Mouse (Mus musculus) lung, embryonic 16.5 days (tissue): Measurements from ENCODE around the gene Hoxd10. TPM values are rescaled to one million over a fixed set of nuclear protein-coding genes. Genes with fewer than 3 reads are reported as not detected.

Experiments used
- ATAC-seq: fragments of 200-750 bp; cut with Nextera tagmentation; 2 replicates; pipeline ENCODE4 v1.8.0; 2017; ENCODE audit warnings: low read depth, mild to moderate bottlenecking, moderate library complexity
- H3K27ac ChIP-seq: fragments of 300-500 bp; sonication (generic); 2 replicates; pipeline ENCODE4 v1.5.1; 2014; ENCODE audit warnings: mild to moderate bottlenecking, control low read depth, low read length
- H3K27me3 ChIP-seq: fragments of 300-500 bp; sonication (generic); 2 replicates; pipeline ENCODE4 v1.6.1; 2014; ENCODE audit warnings: low read depth, low read length, mixed read lengths; ENCODE audit not compliant: control insufficient read depth, insufficient read depth
- H3K36me3 ChIP-seq: fragments of 300-500 bp; sonication (generic); 2 replicates; pipeline ENCODE4 v1.6.1; 2014; ENCODE audit warnings: low read length; ENCODE audit not compliant: control insufficient read depth, insufficient read depth
- H3K4me1 ChIP-seq: fragments of 300-500 bp; sonication (generic); replicated peaks from 2 replicates; pipeline ENCODE4 v1.6.1; 2014; ENCODE audit warnings: low read length, mixed read lengths; ENCODE audit not compliant: control insufficient read depth, insufficient read depth
- H3K4me2 ChIP-seq: fragments of 300-500 bp; sonication (generic); 2 replicates; pipeline ENCODE4 v1.6.1; 2014; ENCODE audit warnings: low read depth, low read length, control low read depth
- H3K4me3 ChIP-seq: fragments of 300-500 bp; sonication (generic); 2 replicates; pipeline ENCODE4 v1.5.1; 2014; ENCODE audit warnings: mild to moderate bottlenecking, low read length, control low read depth
- H3K9ac ChIP-seq: fragments of 300-500 bp; sonication (generic); 2 replicates; pipeline ENCODE4 v1.6.1; 2014; ENCODE audit warnings: low read length, control low read depth
- H3K9me3 ChIP-seq: fragments of 300-500 bp; sonication (generic); 2 replicates; pipeline ENCODE4 v1.6.1; 2016; ENCODE audit warnings: low read length; ENCODE audit not compliant: control insufficient read depth
- WGBS: fragments of 180-500 bp; shearing (Covaris S2); extraction: QIAGEN DNeasy Blood & Tissue Kit; methylation state at CpG from one replicate; pipeline ENCODE4 v1.1.7; 2014; 5-methylcytosine and 5-hydroxymethylcytosine counted together
- polyA plus RNA-seq: library from polyadenylated mRNA; unstranded; fragments of >200 nt; fragmentation: Nextera tagmentation; extraction: Ambion mirVana; gene quantifications from 2 replicates; pipeline ENCODE4 v1.2.1, GENCODE M21; 2015

Gene Hoxd10
- polyA plus RNA-seq, 1 experiment from 2014 or later: 0.19 TPM

DNA sequence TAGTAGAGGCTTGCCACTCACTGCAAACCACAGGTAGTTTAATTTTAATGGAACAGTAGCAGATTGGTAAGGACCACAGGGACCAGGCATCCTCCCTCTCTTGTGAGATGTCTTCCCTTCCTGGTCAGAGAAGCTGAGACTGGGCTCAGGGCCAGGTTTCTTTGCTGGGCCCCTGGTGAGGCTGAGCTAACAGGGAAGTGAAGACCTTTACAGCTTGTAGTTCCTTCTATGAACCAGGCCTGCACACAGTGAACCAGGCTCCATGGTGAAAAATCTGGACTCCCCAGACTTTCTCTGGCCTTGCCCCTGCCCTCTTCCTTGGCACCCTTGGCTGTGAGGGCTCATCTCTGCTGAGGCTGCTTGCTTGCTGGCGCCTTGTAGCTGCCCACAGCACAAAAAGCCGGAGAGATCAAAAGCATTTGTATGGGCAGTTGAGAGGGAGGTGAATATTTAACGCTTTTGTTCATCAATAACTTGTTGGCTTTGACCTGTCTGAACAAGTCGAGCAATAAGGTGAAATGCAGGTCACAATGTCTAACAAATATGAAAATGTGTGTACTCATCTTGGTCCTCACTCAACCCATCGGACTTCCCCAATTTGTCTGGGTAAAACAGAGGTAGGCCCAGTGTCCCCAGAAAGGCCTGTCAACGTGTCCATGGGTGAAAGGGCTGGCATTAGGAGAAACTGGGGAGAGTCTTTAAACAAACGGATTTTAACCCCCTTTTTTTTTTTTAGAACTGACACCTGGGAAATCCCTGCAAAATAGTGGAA is 32.7 kb downstream of the Hoxd10 start:
- Histone ChIP-seq H3K4me1 (no peaks in the 10 kb centered on the region), H3K9ac (no peak overlapping the region), H3K27ac (no peak overlapping the region), H3K4me3 (no peak overlapping the region), H3K27me3 (peaks cover 100% of the 10 kb centered on the region), H3K36me3 (no peaks in the 10 kb centered on the region), H3K4me2 (no peak overlapping the region), H3K9me3 (no peaks in the 10 kb centered on the region)
- WGBS: 26% methylated on average over 7 of the region's 7 CpGs
- ATAC-seq: no peak

GRCm38 (mm10) chr2:74725171-74725570 is 33.4 kb downstream of the Hoxd10 start:
- no peak for ATAC-seq
- 6% methylated on average over 17 of the region's 17 CpGs for WGBS
- no peak overlapping the region for H3K4me2 ChIP-seq

DNA sequence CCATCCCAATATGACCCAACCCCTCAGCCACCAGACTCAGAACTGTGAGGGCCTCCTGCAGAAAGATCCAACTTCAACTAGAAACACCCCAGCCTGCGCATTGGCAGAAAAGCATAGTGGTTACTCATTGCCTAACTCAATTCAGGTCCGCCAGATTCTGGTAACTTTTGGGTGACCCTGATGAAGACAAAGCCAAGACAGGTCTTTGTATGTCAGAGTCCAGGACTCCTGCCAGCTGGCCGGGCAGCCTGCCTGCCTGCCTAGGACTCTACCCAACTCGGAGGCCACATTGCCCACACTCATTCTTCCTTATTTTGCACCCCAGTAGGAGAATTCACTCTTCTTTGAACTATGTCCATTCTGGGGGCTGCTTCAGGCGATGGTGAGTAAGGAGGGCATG is 34.8 kb downstream of the Hoxd10 start, which contains the start of gene Gm28230:
Gene Gm28230, plus strand, starts transcription at position 178 of the 400 bp plus-strand sequence.
- Histone ChIP-seq H3K9me3 (no peaks in the 10 kb centered on the region), H3K9ac (no peak within 1 kb of the TSS), H3K27ac (no peak within 1 kb of the TSS), H3K36me3 (no peaks in the 10 kb centered on the region), H3K4me3 (peak within 1 kb of the TSS; percentile 24), H3K27me3 (peaks cover 97% of the 10 kb centered on the region), H3K4me2 (peak within 1 kb of the TSS; percentile 26; the same call in 1 of the 2 replicates), H3K4me1 (no peaks in the 10 kb centered on the region)
- 11% methylated on average over 5 of the region's 5 CpGs for WGBS
- ATAC-seq: no peak

More at GRCm38 (mm10) chr2:74725171-74725570, 33.4 kb downstream of the Hoxd10 start:
- H3K9me3 ChIP-seq: no peaks in the 10 kb centered on the region
- no peak overlapping the region for H3K9ac ChIP-seq
- H3K27me3 ChIP-seq: peaks cover 98% of the 10 kb centered on the region
- no peaks in the 10 kb centered on the region for H3K4me1 ChIP-seq
- no peak overlapping the region for H3K4me3 ChIP-seq
- H3K36me3 ChIP-seq: no peaks in the 10 kb centered on the region
- no peak overlapping the region for H3K27ac ChIP-seq

- no peak overlapping the region for H3K27ac ChIP-seq
- no peaks in the 10 kb centered on the region for H3K9me3 ChIP-seq
- peaks cover 96% of the 10 kb centered on the region for H3K27me3 ChIP-seq
- H3K36me3 ChIP-seq: no peaks in the 10 kb centered on the region
- no peaks in the 10 kb centered on the region for H3K4me1 ChIP-seq
- H3K4me3 ChIP-seq: peak overlapping the region; percentile 24
- 2% methylated on average over 36 of the region's 43 CpGs for WGBS
- H3K9ac ChIP-seq: no peak overlapping the region
- no peak; the same call in 1 of the 2 replicates for ATAC-seq
- peak overlapping the region; percentile 26; the same call in 1 of the 2 replicates for H3K4me2 ChIP-seq
Observed at GRCm38 (mm10) chr2:74726973-74727639, 35.4 kb downstream of the Hoxd10 start.

DNA sequence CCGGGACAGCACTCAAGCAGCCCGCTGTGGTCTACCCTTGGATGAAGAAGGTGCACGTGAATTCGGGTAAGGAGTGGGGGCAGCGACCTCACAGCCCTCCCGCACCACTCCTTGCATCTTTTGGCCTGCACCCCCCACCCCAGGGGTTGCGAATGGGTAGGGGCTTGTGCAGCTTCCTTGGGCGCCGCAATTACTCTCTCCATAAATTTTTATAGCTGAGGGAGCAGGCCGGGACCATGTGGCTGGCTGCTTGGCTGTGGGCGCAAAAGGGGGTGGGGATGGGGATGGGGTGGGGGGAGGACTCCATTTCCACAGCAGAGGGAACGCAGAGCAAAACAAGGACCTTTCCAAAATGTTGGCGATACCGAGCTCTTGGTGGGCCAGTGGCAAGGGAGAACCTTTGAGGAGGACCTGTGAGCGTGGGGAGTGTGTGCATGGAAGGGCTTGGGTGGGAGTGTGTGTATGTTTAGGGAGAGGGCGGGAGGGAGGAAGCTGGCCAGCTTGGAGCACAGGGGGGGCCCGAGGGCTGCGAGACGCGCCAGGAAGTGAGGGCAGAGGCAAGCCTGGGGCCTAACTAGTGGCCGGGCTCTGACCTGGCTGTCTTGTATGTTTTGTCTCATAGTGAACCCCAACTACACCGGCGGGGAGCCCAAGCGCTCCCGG is 36.0 kb downstream of the Hoxd10 start:
- Histone ChIP-seq H3K27ac (no peak overlapping the region), H3K36me3 (no peaks in the 10 kb centered on the region), H3K4me1 (no peaks in the 10 kb centered on the region), H3K9ac (no peak overlapping the region), H3K4me3 (no peak overlapping the region), H3K9me3 (no peaks in the 10 kb centered on the region), H3K4me2 (peak overlapping the region; percentile 26; the same call in 1 of the 2 replicates), H3K27me3 (peaks cover 96% of the 10 kb centered on the region)
- 2% methylated on average over 24 of the region's 25 CpGs for WGBS
- no peak for ATAC-seq

- no peak for ATAC-seq
- no peak overlapping the region for H3K9ac ChIP-seq
Observed at GRCm38 (mm10) chr2:74728303-74728680, 36.6 kb downstream of the Hoxd10 start.

GRCm38 (mm10) chr2:74730331-74730730 is 38.6 kb downstream of the Hoxd10 start:
- no peak overlapping the region for H3K9ac ChIP-seq
- no peak for ATAC-seq
- H3K27me3 ChIP-seq: peaks cover 96% of the 10 kb centered on the region
- no peak overlapping the region for H3K27ac ChIP-seq
- H3K36me3 ChIP-seq: no peaks in the 10 kb centered on the region
- WGBS: 9% methylated on average over 8 of the region's 8 CpGs
- H3K9me3 ChIP-seq: no peaks in the 10 kb centered on the region
- H3K4me3 ChIP-seq: no peak overlapping the region
- no peaks in the 10 kb centered on the region for H3K4me1 ChIP-seq
- no peak overlapping the region for H3K4me2 ChIP-seq

More at GRCm38 (mm10) chr2:74728303-74728680, 36.6 kb downstream of the Hoxd10 start:
- Histone ChIP-seq H3K4me1 (no peaks in the 10 kb centered on the region), H3K36me3 (no peaks in the 10 kb centered on the region), H3K27ac (no peak overlapping the region), H3K9me3 (no peaks in the 10 kb centered on the region), H3K4me3 (no peak overlapping the region), H3K4me2 (no peak overlapping the region), H3K27me3 (peaks cover 96% of the 10 kb centered on the region)
- 7% methylated on average over 13 of the region's 13 CpGs for WGBS

DNA sequence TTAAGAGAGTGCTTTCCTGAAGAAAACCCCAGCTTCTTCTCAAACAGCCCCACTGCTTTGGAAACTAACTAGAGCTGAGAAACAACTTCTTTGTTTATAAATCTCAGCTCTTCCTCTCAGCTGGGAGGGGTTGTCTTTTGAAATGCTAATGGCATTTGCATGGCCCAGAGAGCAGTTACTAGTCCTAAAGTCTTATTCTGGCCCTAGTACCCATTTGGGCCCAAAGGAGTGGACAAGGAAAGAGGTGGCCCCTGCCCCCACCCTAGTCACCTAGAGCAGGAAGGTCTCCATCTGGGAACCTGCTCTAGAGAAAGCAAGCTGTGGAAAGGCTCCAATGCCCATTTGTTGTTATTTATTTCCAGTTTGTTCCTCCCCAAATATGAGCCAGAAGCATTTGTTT is 39.3 kb downstream of the Hoxd10 start:
- Histone ChIP-seq H3K4me3 (no peak overlapping the region), H3K4me2 (no peak overlapping the region), H3K4me1 (peaks cover 3% of the 10 kb centered on the region; the same call in 1 of the 2 replicates), H3K9me3 (no peaks in the 10 kb centered on the region), H3K27me3 (peaks cover 96% of the 10 kb centered on the region), H3K9ac (no peak overlapping the region), H3K27ac (no peak overlapping the region), H3K36me3 (no peaks in the 10 kb centered on the region)
- ATAC-seq: no peak
